Mouse (Mus musculus) limb, embryonic 11.5 days (tissue): ENCODE measurements at regions not wholly inside any gene's neighbourhood (a gene's known extent, or its start where the extent isn't known, plus 50 kb on each side); places are given as distances from the start of the nearest gene placed in this dataset.
"Not testable (repeated sequence)": the region's sequence is repeated elsewhere in the genome, so short reads cannot be mapped to it uniquely, and the experiment has no call there.

ENCODE experiments used
- ATAC-seq: fragments of 200-750 bp; cut with Nextera tagmentation; 2 replicates; pipeline ENCODE4 v1.8.0; 2017; ENCODE audit warnings: low read depth; ENCODE audit not compliant: insufficient number of reproducible peaks, low FRiP score, low TSS enrichment
- DNase-seq: peaks from one replicate; pipeline ENCODE4 v3.0.0-alpha.2; 2015; ENCODE audit warnings: low spot score
- H3K27ac ChIP-seq: fragments of 300-500 bp; sonication (generic); replicated peaks from 2 replicates; pipeline ENCODE4 v1.5.1; 2014; ENCODE audit warnings: low read depth, mild to moderate bottlenecking, low read length
- H3K27me3 ChIP-seq: fragments of 300-500 bp; sonication (generic); 2 replicates; pipeline ENCODE4 v1.6.1; 2014; ENCODE audit warnings: mild to moderate bottlenecking, low read length, mixed read lengths; ENCODE audit not compliant: control insufficient read depth, insufficient read depth
- H3K36me3 ChIP-seq: fragments of 300-500 bp; sonication (generic); 2 replicates; pipeline ENCODE4 v1.6.1; 2014; ENCODE audit warnings: mild to moderate bottlenecking, low read length, moderate library complexity, mixed read lengths; ENCODE audit not compliant: control insufficient read depth, insufficient read depth
- H3K4me1 ChIP-seq: fragments of 300-500 bp; sonication (generic); 2 replicates; pipeline ENCODE4 v1.6.1; 2014; ENCODE audit warnings: low read length, mixed read lengths; ENCODE audit not compliant: control insufficient read depth, insufficient read depth
- H3K4me2 ChIP-seq: fragments of 300-500 bp; sonication (generic); 2 replicates; pipeline ENCODE4 v1.6.1; 2014; ENCODE audit warnings: low read depth, mild to moderate bottlenecking, moderate library complexity; ENCODE audit not compliant: severe bottlenecking
- H3K4me3 ChIP-seq: fragments of 300-500 bp; sonication (generic); 2 replicates; pipeline ENCODE4 v1.5.1; 2014; ENCODE audit warnings: low read depth, low read length
- H3K9ac ChIP-seq: fragments of 300-500 bp; sonication (generic); 2 replicates; pipeline ENCODE4 v1.6.1; 2014; ENCODE audit warnings: mild to moderate bottlenecking, low read length
- H3K9me3 ChIP-seq: fragments of 300-500 bp; sonication (generic); 2 replicates; pipeline ENCODE4 v1.6.1; 2016; ENCODE audit warnings: low read length; ENCODE audit not compliant: control insufficient read depth
- WGBS: fragments of 180-500 bp; shearing (Covaris S2); extraction: QIAGEN DNeasy Blood & Tissue Kit; methylation state at CpG from one replicate; pipeline ENCODE4 v1.1.7; 2014; 5-methylcytosine and 5-hydroxymethylcytosine counted together

- Histone ChIP-seq H3K4me2 (no peak overlapping the region), H3K27ac (no peak overlapping the region), H3K27me3 (no peaks in the 10 kb centered on the region), H3K9ac (no peak overlapping the region), H3K4me3 (no peak overlapping the region), H3K4me1 (no peaks in the 10 kb centered on the region), H3K36me3 (no peaks in the 10 kb centered on the region), H3K9me3 (no peaks in the 10 kb centered on the region)
- no peak for DNase-seq
- 88% methylated on average over 8 of the region's 8 CpGs for WGBS
- no peak for ATAC-seq
These were observed 700.5 kb upstream of the Intu start for GRCm38 (mm10) chr3:39830488-39831056.

GRCm38 (mm10) chr3:39838377-39839145 is 692.5 kb upstream of the Intu start:
- Histone ChIP-seq H3K4me3 (no peak overlapping the region), H3K27me3 (no peaks in the 10 kb centered on the region), H3K4me1 (no peaks in the 10 kb centered on the region), H3K27ac (no peak overlapping the region), H3K9me3 (no peaks in the 10 kb centered on the region), H3K9ac (no peak overlapping the region), H3K4me2 (no peak overlapping the region), H3K36me3 (no peaks in the 10 kb centered on the region)
- ATAC-seq (no peak), DNase-seq (peak; percentile 33)
- WGBS = 76% methylated on average over 6 of the region's 6 CpGs

DNA sequence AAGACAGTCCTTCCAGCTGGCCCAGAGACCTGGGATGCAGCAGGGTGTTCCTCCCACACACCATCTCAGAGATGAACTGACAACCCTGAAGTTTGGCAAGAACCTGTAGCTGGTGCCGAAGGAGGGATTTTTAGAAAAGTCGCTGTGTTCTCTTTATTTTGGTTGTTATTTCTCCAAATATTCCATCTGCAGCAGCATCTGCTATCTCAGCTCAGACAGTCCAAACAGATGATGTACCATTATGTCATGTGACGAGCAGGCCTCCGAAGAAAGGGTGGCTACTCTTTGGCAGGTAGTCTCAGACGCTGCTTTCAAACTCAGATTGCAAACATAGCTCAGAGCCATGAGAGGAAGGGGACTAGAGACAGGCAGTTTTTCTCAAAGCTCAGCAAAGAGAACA is 690.1 kb upstream of the Intu start:
- Histone ChIP-seq H3K9ac (no peak overlapping the region), H3K4me3 (no peak overlapping the region), H3K4me2 (no peak overlapping the region), H3K36me3 (no peaks in the 10 kb centered on the region), H3K9me3 (no peaks in the 10 kb centered on the region), H3K27me3 (no peaks in the 10 kb centered on the region), H3K27ac (no peak overlapping the region), H3K4me1 (no peaks in the 10 kb centered on the region)
- 89% methylated on average over 5 of the region's 5 CpGs for WGBS
- ATAC-seq (no peak), DNase-seq (no peak)

- Histone ChIP-seq H3K27ac (no peak overlapping the region), H3K9ac (no peak overlapping the region), H3K36me3 (no peaks in the 10 kb centered on the region), H3K4me1 (no peaks in the 10 kb centered on the region), H3K4me2 (no peak overlapping the region), H3K9me3 (no peaks in the 10 kb centered on the region), H3K4me3 (no peak overlapping the region), H3K27me3 (no peaks in the 10 kb centered on the region)
- WGBS = 92% methylated on average over 2 of the region's 2 CpGs
- DNase-seq = no peak
- ATAC-seq = no peak
These were observed 686.0 kb upstream of the Intu start for GRCm38 (mm10) chr3:39845123-39845522.

GRCm38 (mm10) chr3:39848829-39849228 is 682.3 kb upstream of the Intu start:
- WGBS = 94% methylated on average over 6 of the region's 6 CpGs
- H3K4me1 ChIP-seq = no peaks in the 10 kb centered on the region
- H3K27ac ChIP-seq = no peak overlapping the region
- H3K4me3 ChIP-seq = no peak overlapping the region
- no peak overlapping the region for H3K9ac ChIP-seq
- DNase-seq = no peak
- no peaks in the 10 kb centered on the region for H3K9me3 ChIP-seq
- no peaks in the 10 kb centered on the region for H3K27me3 ChIP-seq
- H3K36me3 ChIP-seq = no peaks in the 10 kb centered on the region
- H3K4me2 ChIP-seq = no peak overlapping the region
- ATAC-seq = no peak

- Histone ChIP-seq H3K27me3 (no peaks in the 10 kb centered on the region), H3K27ac (no peak overlapping the region), H3K9me3 (no peaks in the 10 kb centered on the region), H3K4me1 (no peaks in the 10 kb centered on the region), H3K36me3 (no peaks in the 10 kb centered on the region), H3K9ac (no peak overlapping the region), H3K4me2 (no peak overlapping the region), H3K4me3 (no peak overlapping the region)
- ATAC-seq = no peak
- DNase-seq = peak; percentile 11
- 89% methylated on average over 8 of the region's 9 CpGs for whole genome bisulfite sequencing
These were observed 673.8 kb upstream of the Intu start for GRCm38 (mm10) chr3:39857214-39857839.

GRCm38 (mm10) chr3:39876046-39876445 is 655.0 kb upstream of the Intu start:
- not testable (repeated sequence) for ATAC-seq, H3K4me2 ChIP-seq, H3K27ac ChIP-seq, H3K27me3 ChIP-seq, H3K4me3 ChIP-seq, H3K9ac ChIP-seq, H3K4me1 ChIP-seq, H3K9me3 ChIP-seq, H3K36me3 ChIP-seq
- WGBS = 67% methylated on average over 1 of the region's 1 CpGs
- DNase-seq = peak; percentile 2

DNA sequence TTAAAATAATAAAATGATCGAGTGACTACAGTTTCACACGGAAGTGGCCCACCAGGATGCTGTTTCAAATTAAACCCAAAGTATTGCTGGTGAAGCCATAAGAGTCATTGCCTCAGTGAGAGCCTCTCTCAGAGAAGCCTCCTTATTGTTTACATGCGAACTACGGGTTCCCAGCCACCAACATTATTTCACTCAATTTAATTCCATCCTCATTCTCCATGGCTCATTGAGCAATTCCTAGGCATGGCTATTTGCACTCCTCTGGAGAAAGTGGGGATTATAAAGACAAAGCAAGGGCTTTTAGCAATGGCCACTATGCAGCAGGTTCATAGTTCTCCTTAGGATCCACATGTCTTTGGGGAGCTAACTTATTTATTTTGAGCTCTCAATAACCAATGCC is 646.7 kb upstream of the Intu start:
- Histone ChIP-seq H3K27ac (no peak overlapping the region), H3K4me1 (no peaks in the 10 kb centered on the region), H3K27me3 (no peaks in the 10 kb centered on the region), H3K9ac (no peak overlapping the region), H3K36me3 (no peaks in the 10 kb centered on the region), H3K4me3 (no peak overlapping the region), H3K9me3 (no peaks in the 10 kb centered on the region), H3K4me2 (no peak overlapping the region)
- 70% methylated on average over 4 of the region's 4 CpGs for WGBS
- ATAC-seq (no peak), DNase-seq (peak; percentile 15)
